Mouse (Mus musculus) heart, adult 2 months (tissue): ENCODE results near the gene Gstm4.

Experiments used
- CTCF ChIP-seq: fragments of 200-600 bp; IDR thresholded peaks from 2 replicates; pipeline ENCODE4 v1.8.1; 2022; ENCODE audit warnings: antibody characterized with exemption, mild to moderate bottlenecking, moderate library complexity
- EP300 ChIP-seq: fragments of 200-500 bp; IDR thresholded peaks from 2 replicates; pipeline ENCODE4 v1.6.1; 2011; ENCODE audit warnings: low read depth, low read length, control low read depth; ENCODE audit not compliant: insufficient read depth
- POLR2A ChIP-seq: fragments of 200-500 bp; IDR thresholded peaks from 2 replicates; pipeline ENCODE4 v1.6.1; 2011; ENCODE audit warnings: mild to moderate bottlenecking, low read depth, low read length, control low read depth; ENCODE audit not compliant: insufficient read depth

DNA sequence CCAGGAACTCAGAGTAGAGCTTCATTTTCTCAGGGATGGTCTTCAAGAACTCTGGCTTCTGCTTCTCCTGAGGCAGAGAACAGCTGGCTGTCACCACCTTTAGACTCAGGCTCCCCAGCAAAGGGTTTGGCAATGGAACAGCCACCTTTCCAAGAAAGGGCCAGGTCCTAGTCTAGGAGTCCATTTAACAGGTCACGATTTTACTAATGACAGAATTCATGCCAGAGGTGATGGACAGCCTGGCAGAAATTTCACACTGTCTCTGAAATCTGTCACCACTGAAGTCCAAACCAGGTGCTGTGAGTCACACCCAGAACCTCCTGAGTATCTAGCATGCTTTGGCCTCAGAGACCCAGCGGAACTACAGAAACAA, 29.7 kb downstream of the Gstm4 start:
- no peak for TF ChIP-seq CTCF
- TF ChIP-seq EP300 = no peak
- no peak for TF ChIP-seq POLR2A
